Mouse (Mus musculus) embryonic fibroblast, embryonic 13.5 days (primary cell): ENCODE measurements around the gene Ptprd. TPM values are rescaled to one million over a fixed set of nuclear protein-coding genes. Genes with fewer than 3 reads are reported as not detected.

ENCODE experiments used
- H3K27ac ChIP-seq: 2 replicates; pipeline ENCODE4 v1.5.1; 2012; ENCODE audit warnings: low read length, control low read depth, inconsistent platforms; ENCODE audit not compliant: insufficient read depth
- H3K4me1 ChIP-seq: 2 replicates; pipeline ENCODE4 v1.6.1; 2011; ENCODE audit warnings: low read length; ENCODE audit not compliant: control insufficient read depth, insufficient read depth
- H3K4me3 ChIP-seq: 2 replicates; pipeline ENCODE4 v1.5.1; 2011; ENCODE audit warnings: mild to moderate bottlenecking, control low read depth, low read length; ENCODE audit not compliant: insufficient read depth
- CTCF ChIP-seq: IDR thresholded peaks from 2 replicates; pipeline ENCODE4 v1.5.1; 2011; ENCODE audit warnings: mild to moderate bottlenecking, control low read depth, low read length, moderate library complexity, borderline replicate concordance; ENCODE audit not compliant: insufficient read depth
- POLR2A ChIP-seq: IDR thresholded peaks from 2 replicates; pipeline ENCODE4 v1.6.1; 2011; ENCODE audit warnings: low read depth, mild to moderate bottlenecking, control low read depth, low read length, moderate library complexity
- polyA plus RNA-seq: library from polyadenylated mRNA; stranded (reverse); fragments of >200 nt; gene quantifications from 2 replicates; pipeline ENCODE4 v1.2.4, GENCODE M21; 2011; ENCODE audit warnings: low read depth; ENCODE audit not compliant: missing spikeins, insufficient read length

Gene Ptprd
- polyA plus RNA-seq, 1 experiment, result 39.3 TPM

DNA sequence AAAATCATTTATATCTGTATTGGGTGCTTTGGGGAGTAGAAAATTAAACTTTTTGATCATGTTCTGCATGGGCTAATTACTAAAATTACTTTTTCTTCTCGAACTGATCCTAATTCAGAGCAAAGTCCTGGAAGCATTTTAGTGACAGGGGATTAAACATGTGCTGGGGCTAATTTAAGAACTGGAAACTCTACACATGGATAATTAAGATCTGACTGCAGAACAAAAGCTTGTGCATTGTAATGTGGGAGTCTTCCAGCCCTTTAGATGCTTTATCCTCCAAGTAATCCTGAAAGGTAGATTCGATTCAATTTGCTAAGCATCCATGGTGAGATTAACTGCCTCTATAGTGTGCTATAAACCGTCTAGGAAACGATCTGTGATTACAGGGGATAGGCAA, 2316.9 kb downstream of the Ptprd start:
- no peak for TF ChIP-seq POLR2A
- TF ChIP-seq CTCF, result no peak
- H3K4me1 ChIP-seq, result no peaks in the 10 kb centered on the region
- no peak overlapping the region for H3K4me3 ChIP-seq
- H3K27ac ChIP-seq, result no peak overlapping the region
